Mouse (Mus musculus) cerebellum, adult 2 months (tissue): ENCODE data around the gene Calr3. TPM values are rescaled to one million over a fixed set of nuclear protein-coding genes. Genes with fewer than 3 reads are reported as not detected.

Source experiments
- DNase-seq, 2 experiments: peaks; one replicate each; pipeline ENCODE4 v3.0.0; 2021
- H3K27ac ChIP-seq: fragments of 200-500 bp; 2 replicates; pipeline ENCODE4 v1.5.1; 2012; ENCODE audit warnings: low read length, control low read depth, inconsistent platforms; ENCODE audit not compliant: insufficient read depth
- H3K27me3 ChIP-seq: fragments of 200-500 bp; 2 replicates; pipeline ENCODE4 v1.6.1; 2012; ENCODE audit warnings: inconsistent platforms, mild to moderate bottlenecking, low read length, moderate library complexity; ENCODE audit not compliant: control insufficient read depth, insufficient read depth
- H3K4me1 ChIP-seq: fragments of 200-500 bp; 2 replicates; pipeline ENCODE4 v1.6.1; 2011; ENCODE audit warnings: low read length; ENCODE audit not compliant: control insufficient read depth, insufficient read depth
- H3K4me3 ChIP-seq: fragments of 200-500 bp; replicated peaks from 2 replicates; pipeline ENCODE3; 2011; ENCODE audit warnings: mild to moderate bottlenecking, low read depth, low read length, control low read depth; ENCODE audit not compliant: insufficient read depth
- CTCF ChIP-seq: fragments of 200-500 bp; IDR thresholded peaks from 2 replicates; pipeline ENCODE4 v1.5.1; 2011; ENCODE audit warnings: low read depth, mild to moderate bottlenecking, control low read depth, low read length, moderate library complexity, borderline replicate concordance; ENCODE audit not compliant: insufficient read depth
- POLR2A ChIP-seq: fragments of 200-500 bp; IDR thresholded peaks from 2 replicates; pipeline ENCODE4 v1.6.1; 2011; ENCODE audit warnings: low read length, control low read depth, borderline replicate concordance; ENCODE audit not compliant: insufficient read depth
- WGBS: fragments of 180-500 bp; shearing (Covaris S2); methylation state at CpG from one replicate; pipeline ENCODE4 v1.1.7; 2018; 5-methylcytosine and 5-hydroxymethylcytosine counted together
- polyA plus RNA-seq: library from polyadenylated mRNA; depleted of rRNA; stranded (reverse); fragments of >200 nt; gene quantifications from 2 replicates; pipeline ENCODE4 v1.2.3, GENCODE M21; 2012; rRNA removed

Gene Calr3
- 3.0 and 4.4 TPM in 2 replicates for polyA plus RNA-seq

GRCm38 (mm10) chr8:72443338-72443993 is at the start of gene Calr3, which contains the start of gene 1700030K09Rik:
Gene Calr3 (minus strand): TSS chr8:72443870.
Gene 1700030K09Rik (plus strand): TSS chr8:72443880.
- 5% methylated on average over 34 of the region's 34 CpGs for WGBS
- Histone ChIP-seq H3K27me3 (no peaks in the 10 kb centered on the region), H3K4me1 (no peaks in the 10 kb centered on the region), H3K4me3 (peak within 1 kb of the TSS; percentile 73), H3K27ac (peak within 1 kb of the TSS; percentile 39; the same call in 1 of the 2 replicates)
- peak; percentile 98 to 99 for DNase-seq
- TF ChIP-seq POLR2A (peak; percentile 45; the same call in 1 of the 2 replicates), CTCF (no peak)

DNA sequence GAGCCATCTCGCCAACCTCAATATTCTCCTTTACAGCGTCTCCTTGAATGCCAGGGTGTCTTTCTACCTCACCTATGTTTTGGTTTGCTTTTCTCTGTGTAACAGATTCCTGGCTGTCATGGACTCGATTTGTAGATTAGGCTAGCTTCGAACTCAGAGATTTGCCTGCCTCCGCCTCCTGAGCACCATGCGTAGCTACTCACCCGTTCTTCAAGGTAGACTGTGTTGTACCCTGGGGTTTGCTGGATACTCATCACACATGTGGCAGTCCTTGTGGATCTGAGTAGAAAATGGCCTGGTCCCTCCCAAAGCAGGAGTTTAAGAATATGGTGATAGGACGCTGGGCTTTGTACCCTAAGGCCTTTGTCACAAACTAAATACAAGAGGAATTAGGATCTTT is 49.7 kb upstream of the Calr3 start:
- Histone ChIP-seq H3K27ac (no peak overlapping the region), H3K4me1 (peaks cover 36% of the 10 kb centered on the region), H3K4me3 (peak overlapping the region; percentile 63), H3K27me3 (no peaks in the 10 kb centered on the region)
- no peak for TF ChIP-seq POLR2A
- TF ChIP-seq CTCF, result no peak
- DNase-seq, result peak in 1 of 2 experiments; percentile 18
- WGBS, result 11% methylated on average over 8 of the region's 8 CpGs

- TF ChIP-seq CTCF (no peak), POLR2A (no peak)
- Histone ChIP-seq H3K4me1 (peaks cover 30% of the 10 kb centered on the region), H3K27ac (no peak overlapping the region), H3K4me3 (peak overlapping the region; percentile 63), H3K27me3 (no peaks in the 10 kb centered on the region)
- peak; percentile 99 to 100 for DNase-seq
- WGBS, result under 1% methylated on average over 56 of the region's 56 CpGs
Measured at GRCm38 (mm10) chr8:72492622-72493081, 49.0 kb upstream of the Calr3 start.

GRCm38 (mm10) chr8:72491680-72492621 is 48.3 kb upstream of the Calr3 start, which contains the start of gene Slc35e1:
Gene Slc35e1 (minus strand): TSS chr8:72492614.
- Histone ChIP-seq H3K4me3 (peak within 1 kb of the TSS; percentile 88), H3K27me3 (no peaks in the 10 kb centered on the region), H3K27ac (peak within 1 kb of the TSS; percentile 21; the same call in 1 of the 2 replicates), H3K4me1 (peaks cover 27% of the 10 kb centered on the region)
- TF ChIP-seq POLR2A, result no peak
- no peak for TF ChIP-seq CTCF
- WGBS, result 1% methylated on average over 93 of the region's 98 CpGs
- DNase-seq, result peak in 1 of 2 experiments; percentile 51

DNA sequence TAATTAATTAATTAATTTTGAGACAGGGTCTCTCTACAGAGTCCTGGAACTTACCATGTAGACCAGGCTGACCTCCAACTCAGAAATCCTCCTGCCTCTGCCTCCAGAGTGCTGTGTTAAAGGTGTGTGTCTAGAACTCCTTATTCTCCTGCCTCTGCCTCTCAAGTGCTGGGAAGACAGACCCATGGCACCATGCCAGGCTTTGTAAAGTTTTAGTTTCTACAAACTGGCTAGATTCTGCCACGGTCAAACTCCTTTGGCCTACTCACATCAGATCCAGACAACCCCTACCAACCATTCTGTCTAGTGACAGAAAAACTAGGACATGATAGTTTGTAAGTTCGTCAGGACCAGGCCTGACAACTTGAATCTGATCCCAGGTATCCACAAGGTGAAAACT is 47.3 kb upstream of the Calr3 start:
- no peaks in the 10 kb centered on the region for H3K27me3 ChIP-seq

DNA sequence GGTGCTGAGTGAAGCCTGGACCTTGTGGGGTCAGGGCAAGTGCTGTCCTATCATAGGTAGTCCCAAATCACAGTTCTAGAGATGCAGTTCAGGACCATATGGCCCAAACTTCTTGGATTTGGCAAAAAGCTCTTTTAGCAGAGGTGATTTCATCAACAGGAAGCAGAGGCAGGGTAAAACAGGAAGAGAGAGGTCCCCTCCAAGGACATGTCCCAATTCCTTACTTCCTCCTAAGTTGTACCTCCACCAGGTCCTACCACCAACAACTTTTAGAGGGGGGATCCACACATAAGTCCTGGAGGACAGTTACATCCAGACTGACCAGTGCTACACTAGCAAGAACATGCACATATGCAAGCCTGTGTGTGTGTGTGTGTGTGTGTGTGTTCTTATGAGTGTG is 43.3 kb upstream of the Calr3 start:
- Histone ChIP-seq H3K4me3 (no peak overlapping the region), H3K4me1 (peaks cover 9% of the 10 kb centered on the region; the same call in 1 of the 2 replicates), H3K27ac (no peak overlapping the region), H3K27me3 (no peaks in the 10 kb centered on the region)
- DNase-seq, result no peak
- TF ChIP-seq POLR2A, result no peak
- no peak for TF ChIP-seq CTCF

More for the DNA sequence above, 47.3 kb upstream of the Calr3 start:
- Histone ChIP-seq H3K27ac (no peak overlapping the region), H3K4me3 (no peak overlapping the region), H3K4me1 (peaks cover 19% of the 10 kb centered on the region)
- DNase-seq, result peak in 1 of 2 experiments; percentile 25
- WGBS, result 59% methylated on average over 2 of the region's 2 CpGs
- TF ChIP-seq CTCF, result no peak
- TF ChIP-seq POLR2A, result no peak

DNA sequence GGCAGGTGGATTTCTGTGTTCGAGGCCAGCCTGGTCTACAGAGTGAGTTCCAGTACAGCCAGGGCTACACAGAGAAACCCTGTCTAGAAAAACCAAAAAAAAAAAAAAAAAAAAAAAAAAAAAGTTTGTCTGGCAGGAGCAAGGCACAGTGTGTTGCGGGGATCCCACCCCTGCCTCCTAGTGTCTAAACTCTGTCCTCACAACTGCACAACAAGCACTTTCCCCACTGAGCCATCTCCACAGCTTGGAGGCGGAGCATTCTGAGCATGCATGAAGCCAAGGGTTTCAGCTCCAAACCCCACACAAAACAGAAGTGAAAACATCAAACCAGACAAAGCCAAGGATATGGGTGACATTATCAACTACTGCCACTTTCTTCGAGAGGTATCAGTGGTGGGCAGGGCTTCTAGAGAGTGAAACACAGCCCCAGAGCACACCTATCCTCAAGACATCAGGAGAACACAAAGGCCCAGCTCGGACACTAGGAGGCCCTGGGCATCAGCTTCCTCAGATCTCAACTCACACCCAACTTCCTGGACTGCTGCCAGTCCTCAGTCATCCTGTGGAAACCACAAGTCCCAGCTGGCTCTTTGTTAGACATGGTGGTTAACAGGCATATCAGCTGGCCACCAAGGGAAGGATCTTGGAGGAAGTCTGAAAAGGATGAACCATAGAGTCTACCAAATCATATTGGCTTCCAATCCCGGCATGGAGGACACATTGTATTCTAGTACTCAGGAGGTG is 42.0 kb upstream of the Calr3 start:
- H3K27me3 ChIP-seq, result no peaks in the 10 kb centered on the region
- peaks cover 5% of the 10 kb centered on the region; the same call in 1 of the 2 replicates for H3K4me1 ChIP-seq
- DNase-seq, result no peak
- no peak overlapping the region for H3K4me3 ChIP-seq
- H3K27ac ChIP-seq, result no peak overlapping the region
- 67% methylated on average over 6 of the region's 6 CpGs for WGBS
- TF ChIP-seq POLR2A (no peak), CTCF (no peak)
